Mouse (Mus musculus): ENCODE data around the gene Insc.

DNA sequence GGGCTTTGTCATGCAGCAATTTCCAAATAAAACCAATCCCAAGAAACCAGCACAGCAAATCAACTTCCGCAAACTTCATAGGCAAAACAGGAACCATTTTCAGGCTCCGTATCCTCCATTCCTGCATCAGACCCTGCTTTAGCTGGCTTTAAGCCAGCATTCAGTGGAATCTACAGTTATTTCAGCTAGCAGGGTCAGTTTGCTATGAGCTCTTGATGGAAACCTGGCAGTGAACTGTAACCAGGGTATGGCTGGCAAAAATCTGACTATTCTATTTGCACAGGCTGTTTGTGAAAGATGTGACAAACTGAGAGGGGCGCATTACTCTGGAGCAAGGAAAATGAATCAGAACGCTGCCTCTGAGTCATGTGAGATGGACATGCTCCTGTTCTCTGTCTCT, 146.7 kb downstream of the Insc start:
- TF ChIP-seq POLR2A (IDR thresholded peaks at IDR 0.05; ENCODE audit: borderline replicate concordance, low read depth, low read length) (no peak), CTCF (IDR thresholded peaks at IDR 0.05; ENCODE audit: low read depth, low read length) (no peak)
